18 mouse cellular contexts compared by ENCODE assay signal in genomic region chr10:115035748-115036147, GRCm38 (mm10).
DNase-seq lines count a peak whose midpoint lies in the region; TF ChIP-seq lines count a peak whose summit lies in the region.
"Had no signal": no experiment of that assay in that cellular context is flagged by ENCODE, and none has a peak within 500 bp of the region (broad histone marks: within the 10 kb centered on the region; RNA-seq: fewer than 3 reads in every experiment).

No protein-coding gene starts in this region.

- H3K27me3 ChIP-seq in liver, adult 2 months (ENCODE audit: control insufficient read depth, insufficient read depth, low read length), result no peaks in the 10 kb centered on the region
- H3K27me3 ChIP-seq in kidney, adult 2 months (replicated peaks; ENCODE audit: control insufficient read depth, insufficient read depth, low read length), result no peaks in the 10 kb centered on the region
- H3K27me3 ChIP-seq: heart, embryonic 13.5 days; hindbrain, embryonic 15.5 days had no signal

- no peak for TF ChIP-seq CTCF in liver, adult 2 months (IDR thresholded peaks at IDR 0.05; ENCODE audit: low read depth, low read length)
- no peak for TF ChIP-seq CTCF in kidney, adult 2 months (conservative IDR thresholded peaks at IDR 0.05; ENCODE audit: insufficient read depth, insufficient read length, low read depth, low read length)

- H3K4me1 ChIP-seq in liver, adult 2 months (ENCODE audit: control insufficient read depth, insufficient read depth, low read length), result peaks cover 3% of the 10 kb centered on the region
- no peaks in the 10 kb centered on the region for H3K4me1 ChIP-seq in kidney, adult 2 months (ENCODE audit: control insufficient read depth, insufficient read depth, low read length)
- H3K4me1 ChIP-seq: heart, embryonic 13.5 days; hindbrain, embryonic 15.5 days had no signal

- DNase-seq in liver, adult 2 months (ENCODE audit: extremely low read depth, low read depth, low spot score), result peak; percentile 79
- DNase-seq in liver, result no peak
- peak; percentile 83 for DNase-seq in kidney, adult 2 months
- DNase-seq in kidney, postnatal 14 days, result peak; percentile 53
- DNase-seq in retina, embryonic 14.5 days (ENCODE audit: low spot score), result no peak
- no peak for DNase-seq in cerebellum, adult 9-11 months
- no peak for DNase-seq in right cerebral cortex, postnatal 25 days
- DNase-seq in thymus, postnatal 36 days, result no peak
- DNase-seq: cerebellum, postnatal 14 days; heart, postnatal 36 days; layer of hippocampus, postnatal 36 days; left cerebral cortex, postnatal 4 days; lung, postnatal 10 days; right cerebral cortex, postnatal 14 days; thymus, postnatal 14 days had no signal

- H3K36me3 ChIP-seq in liver, adult 2 months (ENCODE audit: control insufficient read depth, insufficient read depth, low read length), result no peaks in the 10 kb centered on the region
- H3K36me3 ChIP-seq in kidney, adult 2 months (ENCODE audit: control insufficient read depth, insufficient read depth, low read length), result no peaks in the 10 kb centered on the region
- H3K36me3 ChIP-seq: heart, embryonic 13.5 days; hindbrain, embryonic 15.5 days had no signal

- no peak overlapping the region; the same call in 1 of the 2 replicates for H3K27ac ChIP-seq in liver, adult 2 months (replicated peaks; ENCODE audit: insufficient read depth, low read depth, low read length)
- H3K27ac ChIP-seq in kidney, adult 2 months (ENCODE audit: insufficient read depth, low read depth, low read length), result no peak overlapping the region
- H3K27ac ChIP-seq: heart, embryonic 13.5 days; hindbrain, embryonic 15.5 days; liver, embryonic 14.5 days had no signal

- TF ChIP-seq POLR2A in liver, adult 2 months (IDR thresholded peaks at IDR 0.05; ENCODE audit: extremely low read depth, insufficient read depth, low read length), result no peak
- no peak for TF ChIP-seq POLR2A in kidney, adult 2 months (IDR thresholded peaks at IDR 0.05; ENCODE audit: low read depth, low read length)

- H3K9ac ChIP-seq in liver, adult 2 months (ENCODE audit: low read depth, low read length), result no peak overlapping the region
- H3K9ac ChIP-seq: heart, embryonic 13.5 days; hindbrain, embryonic 15.5 days; liver, embryonic 14.5 days had no signal

- WGBS in liver, adult 2 months, result 32% methylated on average over 9 of the region's 9 CpGs
- 40% methylated on average over 9 of the region's 9 CpGs for WGBS in kidney, adult 2 months

- no peak overlapping the region for H3K4me3 ChIP-seq in liver, adult 2 months (ENCODE audit: insufficient read depth, low read depth, low read length)
- H3K4me3 ChIP-seq in kidney, adult 2 months (ENCODE audit: insufficient read depth, low read depth, low read length), result no peak overlapping the region
- H3K4me3 ChIP-seq: heart, embryonic 13.5 days; hindbrain, embryonic 15.5 days had no signal

- no peaks in the 10 kb centered on the region for H3K79me2 ChIP-seq in liver, adult 2 months (ENCODE audit: control insufficient read depth, insufficient read depth, low read length)

Comparison
In these comparisons a context has a peak if more than half of its experiments do, and no peak if none do; other contexts are left out.
1. DNase-seq: peak in liver, adult 2 months (single experiment), kidney, adult 2 months (single experiment) and kidney, postnatal 14 days (single experiment); none in liver (single experiment), retina, embryonic 14.5 days (single experiment), cerebellum, adult 9-11 months (single experiment), right cerebral cortex, postnatal 25 days (single experiment) and thymus, postnatal 36 days (0 of 2).